Mouse (Mus musculus) heart, embryonic 14.5 days (tissue): Measurements from ENCODE around the gene Nr4a1. TPM values are rescaled to one million over a fixed set of nuclear protein-coding genes. Genes with fewer than 3 reads are reported as not detected.
A peak's percentile ranks its signal among the peaks of the same experiment; 100 is the strongest.

ENCODE experiments used
- ATAC-seq: fragments of 200-750 bp; cut with Nextera tagmentation; 2 replicates; pipeline ENCODE4 v1.8.0; 2017; ENCODE audit warnings: low read depth, moderate TSS enrichment; ENCODE audit not compliant: insufficient number of reproducible peaks, insufficient read depth, low FRiP score
- H3K27ac ChIP-seq, 2 experiments: fragments of 200-500 bp in 1 of 2; fragments of 300-500 bp in 1 of 2; sonication (generic) in 1 of 2; replicated peaks in 1 of 2; 2 replicates each; pipeline ENCODE4 v1.5.1; 2012 to 2014; ENCODE audit warnings: low read depth in 2 of 2, low read length in 2 of 2, control low read depth in 1 of 2, mild to moderate bottlenecking in 1 of 2, mixed read lengths in 1 of 2; ENCODE audit not compliant: control insufficient read depth in 1 of 2, insufficient read depth in 1 of 2
- H3K27me3 ChIP-seq: fragments of 300-500 bp; sonication (generic); 2 replicates; pipeline ENCODE4 v1.6.1; 2014; ENCODE audit warnings: mild to moderate bottlenecking, low read length, control low read depth; ENCODE audit not compliant: control insufficient read depth, insufficient read depth
- H3K36me3 ChIP-seq: fragments of 300-500 bp; sonication (generic); 2 replicates; pipeline ENCODE4 v1.6.1; 2014; ENCODE audit warnings: mild to moderate bottlenecking, control low read depth, low read length, mixed read lengths; ENCODE audit not compliant: control insufficient read depth, insufficient read depth
- H3K4me1 ChIP-seq, 2 experiments: fragments of 200-500 bp in 1 of 2; fragments of 300-500 bp in 1 of 2; sonication (generic) in 1 of 2; 2 replicates each; pipeline ENCODE4 v1.6.1; 2012 to 2014; ENCODE audit warnings: low read length in 2 of 2, control low read depth in 1 of 2, mixed read lengths in 1 of 2; ENCODE audit not compliant: control insufficient read depth in 2 of 2, insufficient read depth in 2 of 2
- H3K4me2 ChIP-seq: fragments of 300-500 bp; sonication (generic); 2 replicates; pipeline ENCODE4 v1.6.1; 2014; ENCODE audit warnings: mild to moderate bottlenecking, low read length
- H3K4me3 ChIP-seq, 2 experiments: fragments of 200-500 bp in 1 of 2; fragments of 300-500 bp in 1 of 2; sonication (generic) in 1 of 2; 2 replicates each; pipeline ENCODE4 v1.5.1; 2012 to 2014; ENCODE audit warnings: low read length in 2 of 2, mild to moderate bottlenecking in 2 of 2, control low read depth in 1 of 2, low read depth in 1 of 2, moderate library complexity in 1 of 2; ENCODE audit not compliant: control insufficient read depth in 1 of 2, insufficient read depth in 1 of 2
- H3K9ac ChIP-seq: fragments of 300-500 bp; sonication (generic); 2 replicates; pipeline ENCODE4 v1.6.1; 2014; ENCODE audit warnings: mild to moderate bottlenecking, low read length
- H3K9me3 ChIP-seq: fragments of 300-500 bp; sonication (generic); 2 replicates; pipeline ENCODE4 v1.6.1; 2016; ENCODE audit warnings: low read length, control low read depth; ENCODE audit not compliant: control insufficient read depth
- WGBS: fragments of 180-500 bp; shearing (Covaris S2); extraction: QIAGEN DNeasy Blood & Tissue Kit; methylation state at CpG from one replicate; pipeline ENCODE4 v1.1.7; 2014; 5-methylcytosine and 5-hydroxymethylcytosine counted together
- polyA plus RNA-seq: library from polyadenylated mRNA; unstranded; fragments of >200 nt; fragmentation: Nextera tagmentation; extraction: Ambion mirVana; gene quantifications from 2 replicates; pipeline ENCODE4 v1.2.1, GENCODE M21; 2014

Gene Nr4a1
- polyA plus RNA-seq, 1 experiment from 2014 or later = 6.6 TPM

DNA sequence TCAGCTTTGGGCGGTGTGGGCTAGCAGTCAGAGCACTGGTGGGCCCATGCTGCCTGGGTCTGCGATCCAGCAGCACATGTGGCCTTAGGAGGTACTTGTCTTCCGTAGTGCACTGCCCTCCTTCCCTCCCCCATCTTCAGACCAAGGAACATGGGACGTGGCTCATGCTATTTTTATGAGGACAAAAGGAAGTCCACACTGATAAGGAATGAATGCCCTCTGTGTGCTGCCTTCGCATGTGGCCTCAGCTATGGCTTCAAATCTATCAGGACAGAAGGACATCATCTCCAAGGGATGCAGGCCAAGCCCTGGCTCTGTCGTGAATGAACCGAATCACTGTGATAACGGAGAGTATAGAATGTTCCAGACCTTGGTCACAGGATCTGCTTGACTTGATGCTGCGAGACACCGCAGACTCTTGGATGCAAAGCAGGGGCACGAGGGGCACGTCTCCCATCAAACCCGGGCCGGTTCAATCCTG lies 45.5 kb downstream of the Nr4a1 start:
- 39% methylated on average over 14 of the region's 14 CpGs for WGBS
- Histone ChIP-seq H3K27ac (peak overlapping the region; percentile 7 to 41; a peak in 3 of 4 replicates), H3K4me2 (no peak overlapping the region), H3K9ac (peak overlapping the region; percentile 18; the same call in 1 of the 2 replicates), H3K4me1 (peaks cover 19 to 25% of the 10 kb centered on the region in 2 experiments), H3K9me3 (no peaks in the 10 kb centered on the region), H3K4me3 (no peak overlapping the region), H3K27me3 (no peaks in the 10 kb centered on the region), H3K36me3 (no peaks in the 10 kb centered on the region)
- ATAC-seq = no peak

DNA sequence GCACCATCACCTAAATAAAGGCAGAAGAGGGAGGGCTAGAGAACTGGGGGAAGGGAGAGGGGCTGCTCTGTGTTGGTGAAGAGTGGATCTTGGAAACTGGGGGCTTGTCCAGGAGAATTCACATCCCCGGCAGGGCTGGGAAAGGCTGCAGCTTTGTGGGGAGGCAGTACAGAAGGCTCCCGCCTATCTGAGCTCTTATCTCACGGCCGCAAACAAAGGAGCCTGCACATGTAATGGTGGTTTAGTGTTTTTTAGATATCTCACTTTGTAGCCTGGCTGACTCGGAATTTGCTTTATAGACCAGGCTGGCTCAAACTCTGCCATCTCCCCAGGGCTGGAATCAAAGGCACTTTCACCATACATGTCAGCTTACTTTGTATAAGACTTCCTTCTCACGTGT lies 46.1 kb downstream of the Nr4a1 start:
- Histone ChIP-seq H3K27me3 (no peaks in the 10 kb centered on the region), H3K9ac (no peak overlapping the region), H3K9me3 (no peaks in the 10 kb centered on the region), H3K4me3 (no peak overlapping the region), H3K36me3 (no peaks in the 10 kb centered on the region), H3K4me1 (peaks cover 19 to 25% of the 10 kb centered on the region in 2 experiments), H3K4me2 (no peak overlapping the region), H3K27ac (0 out of 4 replicates have a peak overlapping the region, but pooled peaks of 1 of the 2 experiments have one; percentile 7)
- no peak for ATAC-seq
- WGBS = 31% methylated on average over 6 of the region's 6 CpGs

DNA sequence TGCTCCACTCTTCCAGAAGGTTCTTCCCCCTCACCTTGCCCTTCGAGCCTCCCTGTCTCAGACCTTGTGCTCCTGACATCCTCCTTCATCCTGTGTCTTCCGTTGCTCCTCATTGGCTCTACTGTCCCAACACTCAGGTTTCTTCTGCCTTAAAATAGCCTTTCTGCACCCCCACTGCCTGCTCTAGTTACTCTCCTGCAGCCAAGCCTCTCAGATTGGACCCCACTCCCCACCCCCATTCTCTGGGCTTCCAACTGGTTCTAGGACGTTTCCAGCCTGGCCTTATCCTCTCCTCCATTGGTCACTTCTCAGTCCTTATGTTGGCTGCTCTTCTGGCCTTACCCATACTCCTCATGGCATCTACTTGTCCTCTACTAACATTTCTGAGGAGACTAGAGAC lies 48.1 kb downstream of the Nr4a1 start:
- Histone ChIP-seq H3K4me2 (no peak overlapping the region), H3K9me3 (no peaks in the 10 kb centered on the region), H3K36me3 (no peaks in the 10 kb centered on the region), H3K27me3 (no peaks in the 10 kb centered on the region), H3K27ac (no peak overlapping the region), H3K4me3 (no peak overlapping the region), H3K4me1 (peaks cover 19 to 25% of the 10 kb centered on the region in 2 experiments), H3K9ac (no peak overlapping the region)
- 75% methylated on average over 3 of the region's 3 CpGs for WGBS
- ATAC-seq = no peak

DNA sequence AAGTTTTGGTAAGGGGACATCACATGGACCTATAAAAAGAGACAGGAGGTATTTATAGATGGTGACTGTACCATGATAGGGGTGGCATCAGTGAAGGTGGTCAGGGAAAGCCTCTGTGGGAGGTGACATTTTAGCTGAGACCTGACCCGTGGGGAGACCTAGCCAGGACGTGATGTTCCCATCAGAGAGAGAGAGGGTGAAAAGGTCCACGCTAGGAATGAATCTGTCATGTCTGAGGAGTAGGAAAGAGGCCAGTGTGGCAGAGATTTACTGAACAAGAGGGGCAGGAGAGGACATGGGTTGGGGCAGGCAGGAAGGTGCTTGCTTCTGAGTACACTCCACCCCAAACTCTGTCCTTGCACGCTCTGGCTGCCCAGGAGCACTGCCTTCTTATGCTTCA lies 49.8 kb downstream of the Nr4a1 start:
- Histone ChIP-seq H3K9ac (no peak overlapping the region), H3K9me3 (no peaks in the 10 kb centered on the region), H3K27ac (no peak overlapping the region), H3K4me3 (no peak overlapping the region), H3K36me3 (no peaks in the 10 kb centered on the region), H3K27me3 (no peaks in the 10 kb centered on the region), H3K4me1 (peaks cover 11 to 14% of the 10 kb centered on the region in 2 experiments), H3K4me2 (no peak overlapping the region)
- 75% methylated on average over 4 of the region's 4 CpGs for WGBS
- ATAC-seq = no peak

DNA sequence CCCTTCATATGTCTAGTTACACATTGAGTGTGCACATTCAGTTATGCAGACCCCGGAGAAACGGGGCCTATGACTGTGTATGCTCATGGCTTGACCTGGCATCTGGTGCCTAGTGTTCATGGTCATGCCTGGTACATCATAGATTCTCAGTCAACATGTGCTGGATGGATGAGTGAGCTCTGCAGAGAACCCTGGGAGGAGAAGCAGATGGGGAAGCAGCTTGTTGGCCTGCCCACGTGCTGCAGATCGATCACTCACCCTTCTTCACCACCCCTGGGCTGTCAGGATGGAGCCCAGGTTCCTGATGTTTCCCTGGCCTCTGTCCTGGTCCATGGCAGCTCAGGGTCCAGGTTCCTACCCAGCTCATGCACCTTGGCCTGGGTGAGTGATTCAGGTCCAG lies 52.4 kb downstream of the Nr4a1 start:
- 84% methylated on average over 4 of the region's 4 CpGs for WGBS
- no peaks in the 10 kb centered on the region for H3K36me3 ChIP-seq
- H3K9me3 ChIP-seq = no peaks in the 10 kb centered on the region

DNA sequence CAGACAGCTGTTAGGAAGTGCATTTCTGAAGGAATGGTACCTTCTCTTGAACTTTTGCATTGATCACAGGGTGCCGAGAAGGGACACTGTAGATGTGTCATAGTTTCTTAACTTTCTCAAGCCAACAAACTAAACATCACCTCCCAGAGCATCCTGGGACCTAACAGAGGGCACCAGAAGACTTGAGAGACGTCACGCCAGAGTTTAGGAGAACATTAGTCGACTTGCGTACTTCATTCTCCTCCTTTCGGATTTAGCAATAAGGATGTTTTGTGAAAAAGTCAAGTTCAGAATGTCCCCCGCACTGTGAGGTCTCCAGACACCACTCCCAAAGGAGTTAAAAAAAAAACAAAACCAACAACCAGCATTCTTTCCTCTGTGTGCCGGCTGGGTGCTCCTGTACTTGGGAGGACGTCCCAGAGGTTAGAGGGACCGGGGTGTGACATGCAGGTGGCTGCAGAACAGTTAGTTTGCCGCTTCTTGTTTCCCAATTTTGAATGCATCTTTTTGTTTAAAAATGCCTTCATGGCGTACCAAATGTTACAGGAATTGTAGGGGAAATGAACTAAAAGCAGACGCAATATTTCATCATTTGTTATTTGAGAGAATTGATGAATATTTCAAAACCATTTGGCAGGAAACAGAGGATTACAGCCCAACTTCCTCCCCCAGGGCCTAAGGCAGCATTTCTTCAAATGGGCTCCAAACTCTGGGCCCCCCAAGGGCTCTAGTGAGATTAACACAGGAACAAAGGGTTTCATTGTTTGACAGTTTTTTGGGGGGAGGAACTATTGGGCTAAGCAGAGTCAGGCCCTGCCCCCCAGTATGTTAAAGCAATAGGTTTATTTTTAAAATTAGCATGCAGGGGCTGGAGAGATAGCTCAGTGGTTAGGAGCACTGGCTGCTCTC lies 54.6 kb downstream of the Nr4a1 start:
- Histone ChIP-seq H3K4me3 (no peak overlapping the region), H3K36me3 (no peaks in the 10 kb centered on the region), H3K4me2 (no peak overlapping the region), H3K9me3 (no peaks in the 10 kb centered on the region), H3K27ac (no peak overlapping the region), H3K4me1 (peaks cover 5% of the 10 kb centered on the region in 2 experiments; a peak in 2 of 4 replicates), H3K9ac (no peak overlapping the region), H3K27me3 (no peaks in the 10 kb centered on the region)
- no peak for ATAC-seq
- 64% methylated on average over 13 of the region's 13 CpGs for WGBS

More for the DNA sequence above, 52.4 kb downstream of the Nr4a1 start:
- Histone ChIP-seq H3K4me3 (no peak overlapping the region), H3K9ac (no peak overlapping the region), H3K4me1 (peaks cover 5% of the 10 kb centered on the region in 2 experiments; a peak in 2 of 4 replicates), H3K4me2 (no peak overlapping the region), H3K27ac (no peak overlapping the region), H3K27me3 (no peaks in the 10 kb centered on the region)
- ATAC-seq = no peak

DNA sequence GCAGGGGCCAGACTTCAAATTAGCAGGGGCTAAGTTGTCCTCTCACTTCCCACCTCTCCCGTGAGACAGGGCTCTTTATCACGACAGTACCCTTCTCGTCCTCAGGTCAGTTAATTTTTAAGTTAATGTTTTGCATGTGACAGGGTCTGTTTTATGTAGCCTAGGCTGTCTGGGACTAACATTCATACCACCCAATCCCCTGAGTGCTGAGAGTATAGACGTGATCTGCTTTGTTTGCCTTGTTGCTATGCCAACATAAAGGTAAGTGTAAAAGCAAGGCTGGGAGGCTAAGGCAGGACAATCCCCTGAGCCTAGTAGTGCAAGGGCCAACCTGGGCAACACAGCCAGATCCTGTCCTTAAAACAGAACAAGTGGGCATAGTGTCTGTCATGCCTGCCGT lies 55.4 kb downstream of the Nr4a1 start:
- Histone ChIP-seq H3K4me2 (no peak overlapping the region), H3K4me1 (peaks cover 5% of the 10 kb centered on the region in 2 experiments; a peak in 2 of 4 replicates), H3K36me3 (no peaks in the 10 kb centered on the region), H3K4me3 (no peak overlapping the region), H3K27ac (no peak overlapping the region), H3K9me3 (no peaks in the 10 kb centered on the region), H3K27me3 (no peaks in the 10 kb centered on the region), H3K9ac (no peak overlapping the region)
- WGBS = 30% methylated on average over 5 of the region's 5 CpGs
- ATAC-seq = no peak
